Mouse (Mus musculus) CD4-positive, CD25-positive, alpha-beta regulatory T cell, adult 2 months (primary cell): ENCODE measurements around the gene Psmd13.

Source experiments
- DNase-seq: peaks from one replicate; pipeline ENCODE4 v3.0.0-alpha.2; 2012; ENCODE audit warnings: low read depth, low spot score

Gene Psmd13

DNA sequence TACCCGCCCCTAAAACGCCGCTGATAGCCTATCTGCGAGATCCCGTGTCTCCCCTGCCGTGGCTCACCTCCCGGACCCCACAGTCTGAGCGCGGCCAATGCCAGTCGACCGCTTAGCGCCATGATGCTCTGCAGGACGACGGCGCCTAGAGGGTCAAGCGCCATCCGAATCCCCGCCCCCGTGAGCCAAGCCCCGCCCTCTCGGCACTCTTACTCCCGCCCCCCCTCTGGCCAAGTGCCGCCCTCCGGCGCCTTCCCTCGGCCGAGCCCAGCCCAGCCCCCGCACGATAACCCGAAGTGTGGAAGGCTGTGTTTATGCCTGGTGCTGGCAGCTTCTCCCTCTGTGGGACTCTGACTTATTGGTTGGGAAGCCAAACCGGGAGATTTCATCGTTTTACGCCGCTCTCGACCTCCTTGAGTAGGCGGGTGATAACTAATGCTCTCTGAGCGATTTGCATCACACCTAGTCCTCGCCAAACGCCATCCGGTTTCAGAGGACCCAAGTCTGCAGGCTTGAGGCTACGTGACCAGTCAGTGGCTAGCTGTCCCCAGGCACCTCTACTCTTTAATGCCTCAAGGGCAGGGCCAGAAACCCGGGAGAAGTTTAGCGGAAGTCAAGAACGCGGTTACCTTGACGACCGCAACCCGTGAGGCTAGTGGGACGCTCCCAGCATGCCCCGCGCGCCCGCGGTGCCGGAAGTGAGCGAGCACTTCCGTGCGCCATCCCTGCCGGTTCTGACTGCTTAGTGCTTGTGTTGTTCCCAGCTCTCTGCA is at the start of gene Psmd13, which contains the start of gene Sirt3:
Gene Psmd13 (plus strand): TSS at position 273 of the 773 bp plus-strand sequence.
Gene Sirt3 (minus strand): TSS at position 614 of the 773 bp plus-strand sequence.
- DNase-seq, result peak; percentile 96

DNA sequence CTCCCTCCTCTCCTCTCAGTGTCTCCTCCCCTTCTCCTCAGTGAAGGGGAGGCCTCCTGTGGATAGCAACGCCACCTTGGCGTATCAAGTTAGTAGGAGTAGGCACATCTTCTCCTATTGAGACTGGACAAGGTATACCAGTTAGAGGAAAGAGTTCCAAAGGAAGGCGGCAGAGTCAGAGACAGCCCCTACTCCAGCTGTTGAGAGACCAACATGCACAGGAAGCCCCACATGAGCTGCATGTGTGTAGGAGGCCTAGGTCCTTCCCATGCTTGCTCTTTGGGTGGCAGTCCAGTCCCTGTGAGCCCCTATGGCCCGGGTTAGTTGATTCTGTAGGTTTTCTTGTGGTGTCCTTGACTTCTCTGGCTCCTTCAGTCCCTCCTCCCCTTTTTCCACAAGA is 48.4 kb upstream of the Psmd13 start:
- no peak for DNase-seq

GRCm38 (mm10) chr7:140834968-140835757 is 46.6 kb upstream of the Psmd13 start, which contains the start of gene Urah:
Urah (plus strand) TSS chr7:140835018.
- DNase-seq, result no peak

DNA sequence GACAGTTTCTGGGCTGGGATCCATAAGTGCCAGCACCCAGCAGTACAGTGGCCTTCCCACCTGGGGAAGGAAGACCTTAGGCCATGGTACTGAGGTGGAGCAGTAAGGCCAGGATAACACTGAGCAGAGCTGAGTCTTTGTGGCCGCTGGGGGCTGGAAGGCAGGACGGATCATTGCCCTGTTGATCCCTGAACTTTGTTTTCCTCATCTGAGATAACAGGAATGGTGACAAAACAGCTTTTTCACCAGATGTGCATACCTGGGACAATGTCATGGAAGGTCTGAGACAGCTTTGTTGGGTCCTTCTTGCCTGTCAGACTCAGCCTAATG is 46.0 kb upstream of the Psmd13 start:
- no peak for DNase-seq

DNA sequence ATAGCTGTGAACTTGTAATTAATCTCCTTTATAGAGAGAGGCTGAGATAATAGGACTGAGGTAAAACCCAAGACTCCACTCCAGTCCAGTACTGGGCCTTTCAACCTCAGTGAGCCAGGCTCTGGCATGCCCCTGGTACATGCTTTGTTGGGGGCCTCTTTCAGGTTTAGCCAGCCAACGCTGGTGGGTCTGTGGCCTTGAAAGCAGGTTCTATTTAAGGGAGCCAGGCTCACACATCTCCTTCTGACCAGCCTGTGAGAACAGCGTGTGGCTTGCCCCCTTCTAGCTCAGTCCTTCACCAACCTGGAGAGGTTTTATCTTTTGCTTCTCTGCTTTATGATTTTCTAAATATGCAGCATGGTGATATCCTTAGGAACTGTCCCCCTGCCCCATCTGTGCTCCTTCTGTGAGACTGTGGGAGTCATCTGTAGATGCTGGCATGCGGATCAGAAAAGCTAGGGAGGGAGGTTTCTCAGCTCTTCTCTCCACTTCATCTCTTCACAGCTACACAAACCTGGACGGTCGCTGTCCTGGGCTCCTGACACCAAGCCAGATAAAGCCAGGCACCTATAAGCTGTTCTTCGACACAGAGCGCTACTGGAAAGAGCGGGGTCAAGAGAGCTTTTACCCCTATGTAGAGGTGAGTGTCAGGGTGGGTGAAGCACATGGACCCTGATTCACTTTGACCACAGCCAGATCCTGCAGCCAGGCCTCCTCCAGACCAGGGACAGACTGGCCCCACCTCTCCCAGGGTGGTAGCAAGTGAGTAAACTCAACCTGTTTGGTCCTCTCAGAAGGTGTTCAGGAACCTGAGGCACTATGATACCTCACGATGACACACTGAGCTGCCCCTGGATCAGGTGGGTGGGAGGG is 45.3 kb upstream of the Psmd13 start:
- DNase-seq, result no peak

DNA sequence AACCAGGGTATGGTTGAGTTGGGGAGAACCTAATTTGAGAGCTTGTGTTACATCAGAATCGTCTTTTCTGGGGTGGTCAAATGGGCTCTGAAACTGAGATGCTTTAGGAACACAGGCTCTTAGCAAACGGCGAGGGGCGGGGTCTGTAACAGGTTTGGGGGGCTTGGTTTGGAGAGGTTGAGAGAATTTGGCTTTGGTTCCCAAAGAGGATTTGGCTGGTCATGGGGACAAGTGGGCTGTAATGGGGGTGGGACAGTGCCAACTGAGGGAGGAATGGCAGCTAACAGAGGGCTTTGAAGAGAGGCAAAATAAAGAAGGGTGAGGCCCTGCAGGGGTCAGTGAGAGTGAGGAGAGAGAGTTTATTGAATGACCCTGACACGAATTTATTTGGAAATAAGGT is 42.2 kb upstream of the Psmd13 start:
- no peak for DNase-seq

DNA sequence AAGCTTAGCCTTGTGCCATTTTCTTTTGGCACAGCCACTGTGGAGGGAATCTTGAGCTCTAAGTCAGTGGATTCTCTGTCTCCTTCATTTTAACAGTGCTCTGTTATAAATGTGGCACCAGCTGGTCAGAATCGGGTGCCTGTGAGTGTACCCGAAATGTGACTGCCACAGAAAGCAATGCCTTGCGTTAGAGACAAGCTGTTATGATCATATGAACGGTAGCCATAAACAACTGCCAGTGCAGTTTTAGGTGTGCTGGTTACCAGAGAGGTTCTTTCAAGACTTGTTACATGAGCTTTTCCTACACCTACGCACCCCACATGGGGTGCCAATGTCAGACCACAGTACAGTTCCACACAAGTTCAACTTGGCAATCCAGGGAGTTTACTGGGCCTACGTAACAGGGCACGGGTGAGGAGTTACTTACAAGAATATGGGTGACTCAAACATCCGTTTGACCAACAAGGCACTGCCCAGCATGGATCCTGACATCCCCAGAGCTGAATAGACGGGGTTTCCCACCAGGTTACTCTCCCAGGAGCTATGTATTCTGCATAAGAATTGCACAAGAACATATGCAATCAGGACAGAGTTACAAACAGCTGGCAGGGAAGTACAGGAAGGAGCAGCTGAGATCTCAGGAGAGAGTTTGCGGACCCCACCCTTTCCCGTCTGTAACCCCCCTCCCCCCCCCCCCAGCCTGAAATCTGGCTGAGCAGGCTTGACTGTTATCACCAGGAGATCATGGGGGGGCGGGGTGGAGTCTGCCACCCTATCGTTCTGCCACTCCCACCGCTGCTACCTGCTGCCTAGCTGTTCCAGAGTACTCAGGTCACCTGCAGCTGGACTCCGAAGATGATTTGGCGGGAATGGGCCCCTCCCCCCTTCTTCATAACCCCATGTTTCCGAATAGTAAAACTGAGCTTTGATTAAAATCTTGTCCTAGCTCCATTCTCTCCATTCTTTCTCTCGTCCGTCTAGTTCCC is 40.7 kb upstream of the Psmd13 start:
- no peak for DNase-seq

DNA sequence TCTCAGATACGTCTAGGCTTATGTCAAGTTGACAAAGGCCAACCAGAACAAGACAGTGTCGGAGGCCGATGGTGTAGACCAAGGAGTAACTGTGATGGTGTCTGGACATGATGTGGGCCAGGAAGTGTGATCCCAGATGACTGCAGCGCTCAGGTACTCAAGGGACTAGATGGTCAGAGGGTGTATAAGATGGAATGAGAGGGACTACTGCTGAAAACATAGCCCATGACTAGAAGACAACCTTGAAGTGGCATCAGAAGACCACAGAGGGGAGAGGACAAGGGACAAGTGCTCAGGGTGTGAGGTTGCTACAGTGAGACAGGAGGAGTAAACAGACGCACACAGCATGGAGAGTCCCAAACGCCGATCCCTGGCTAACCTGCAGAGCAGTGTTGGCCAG is 38.0 kb upstream of the Psmd13 start:
- DNase-seq, result no peak

GRCm38 (mm10) chr7:140844905-140845665 is 36.7 kb upstream of the Psmd13 start, which contains the start of gene Scgb1c1:
Scgb1c1 (plus strand) TSS chr7:140845547.
- DNase-seq, result peak; percentile 92

- no peak for DNase-seq
Observed at GRCm38 (mm10) chr7:140845683-140846082, 36.1 kb upstream of the Psmd13 start.

DNA sequence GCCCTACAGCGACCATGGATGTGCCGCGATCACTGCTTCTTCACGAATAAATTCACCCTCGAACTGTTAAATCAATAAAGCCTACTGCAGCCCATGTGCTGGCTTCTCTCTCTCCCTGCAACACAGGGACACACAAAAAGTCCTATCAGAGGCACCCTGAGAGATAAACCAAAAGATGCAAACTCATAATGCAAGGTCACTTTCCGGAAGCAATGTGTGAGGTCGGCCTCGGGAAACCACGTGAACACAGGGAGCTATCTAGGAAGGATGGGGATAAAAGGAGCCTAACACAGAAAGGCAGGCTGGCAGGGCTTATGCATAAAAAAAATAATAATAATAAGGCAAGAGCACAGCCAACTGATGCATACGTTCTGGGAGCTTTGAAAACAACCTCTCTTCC is 35.1 kb upstream of the Psmd13 start:
- no peak for DNase-seq

DNA sequence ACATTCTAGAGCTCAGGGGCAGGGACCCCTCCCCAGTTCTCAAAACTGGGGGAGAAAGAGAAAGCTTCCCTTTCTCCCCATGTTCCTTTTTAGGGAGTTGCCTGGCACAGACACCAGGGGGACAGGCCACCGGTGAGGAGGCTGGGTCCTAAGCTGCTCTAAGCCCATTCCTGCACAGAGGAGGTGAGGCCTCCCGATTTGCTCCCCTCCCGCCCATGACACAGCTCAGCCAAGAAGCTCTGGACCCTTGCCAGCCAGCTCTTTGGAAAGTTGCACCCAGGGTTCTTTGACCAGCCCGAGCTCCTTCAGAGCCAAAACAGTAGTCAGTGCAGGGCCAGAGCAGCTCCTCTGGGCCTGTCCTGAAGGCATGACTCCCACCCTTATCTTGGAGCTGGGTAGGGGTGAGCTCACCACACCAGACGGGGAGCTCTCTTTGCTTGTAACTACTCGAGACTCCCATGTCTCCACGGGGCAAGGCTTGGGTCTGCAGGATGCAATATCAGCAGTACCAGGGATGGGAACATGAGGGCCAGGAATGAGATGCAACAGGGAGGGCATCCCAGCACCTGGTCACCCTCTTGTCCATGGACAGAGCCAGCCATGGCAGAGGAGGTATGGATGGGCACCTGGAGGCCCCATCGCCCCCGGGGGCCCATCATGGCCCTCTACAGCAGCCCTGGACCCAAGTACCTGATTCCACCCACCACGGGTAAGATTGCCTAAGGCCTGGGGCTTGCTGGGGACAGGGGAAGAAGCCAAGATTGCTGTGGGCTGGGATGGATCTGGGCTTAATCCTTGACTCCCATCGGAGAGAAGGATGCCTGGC is 33.8 kb upstream of the Psmd13 start, which contains the start of gene Odf3:
Gene Odf3 (plus strand): TSS at position 51 of the 826 bp plus-strand sequence.
- no peak for DNase-seq

DNA sequence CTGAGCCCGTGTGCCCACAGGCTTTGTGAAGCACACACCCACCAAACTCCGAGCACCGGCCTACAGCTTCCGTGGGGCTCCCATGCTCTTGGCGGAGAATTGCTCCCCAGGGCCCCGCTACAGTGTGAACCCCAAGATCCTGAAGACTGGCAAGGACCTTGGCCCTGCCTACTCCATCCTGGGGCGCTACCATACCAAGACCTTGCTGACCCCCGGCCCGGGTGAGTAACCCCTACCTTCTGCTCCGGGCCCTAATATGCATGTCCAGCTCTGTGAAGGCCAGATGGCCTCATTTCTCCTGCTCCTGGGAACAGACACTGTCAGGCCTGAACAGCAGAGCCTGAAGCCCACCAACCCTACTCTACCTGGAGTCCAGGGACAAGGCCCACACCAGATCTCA is 33.2 kb upstream of the Psmd13 start:
- no peak for DNase-seq

DNA sequence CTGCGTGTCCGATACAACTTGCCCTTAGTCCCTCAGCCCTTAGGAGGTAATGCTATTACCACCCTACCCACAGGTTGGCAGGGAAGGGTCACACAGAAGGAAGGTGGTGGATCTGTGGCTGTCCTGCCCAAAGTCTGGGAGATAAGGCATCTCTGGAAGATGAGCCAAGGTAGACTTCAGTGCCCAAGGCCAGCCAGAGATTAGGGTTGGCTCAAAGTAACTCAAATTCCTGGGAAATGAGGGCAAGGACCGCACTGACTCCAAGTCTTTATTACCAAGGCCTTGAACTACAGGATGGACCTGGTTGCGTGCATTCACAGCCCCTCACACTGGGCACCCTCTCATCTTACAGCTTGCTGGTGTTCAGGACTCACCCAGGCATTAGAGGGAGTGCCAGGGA is 29.9 kb upstream of the Psmd13 start:
- DNase-seq, result no peak

GRCm38 (mm10) chr7:140853386-140853785 is 28.4 kb upstream of the Psmd13 start:
- DNase-seq, result no peak

- no peak for DNase-seq
Observed at GRCm38 (mm10) chr7:140854483-140854882, 27.3 kb upstream of the Psmd13 start.

GRCm38 (mm10) chr7:140855181-140855580 is 26.6 kb upstream of the Psmd13 start:
- DNase-seq, result no peak

- DNase-seq, result peak; percentile 81
Observed at GRCm38 (mm10) chr7:140855860-140856784, 25.6 kb upstream of the Psmd13 start, which contains the start of gene Gm45785. Gm45785 (minus strand) TSS chr7:140856331.
